Mouse (Mus musculus) lung, adult 2 months (tissue): ENCODE results near the gene Zscan20. TPM values are rescaled to one million over a fixed set of nuclear protein-coding genes. Genes with fewer than 3 reads are reported as not detected.
A peak's percentile ranks its signal among the peaks of the same experiment; 100 is the strongest.
"Not testable (repeated sequence)": the region's sequence is repeated elsewhere in the genome, so short reads cannot be mapped to it uniquely, and the experiment has no call there.

Experiments
- DNase-seq: peaks from one replicate; pipeline ENCODE4 v3.0.0; 2022
- H3K4me1 ChIP-seq: fragments of 200-500 bp; 2 replicates; pipeline ENCODE4 v1.6.1; 2011; ENCODE audit warnings: low read length; ENCODE audit not compliant: control insufficient read depth, insufficient read depth
- H3K4me3 ChIP-seq: fragments of 200-500 bp; replicated peaks from 2 replicates; pipeline ENCODE3; 2011; ENCODE audit warnings: low read depth, mild to moderate bottlenecking, control low read depth, low read length; ENCODE audit errors: extremely low read depth
- CTCF ChIP-seq: fragments of 200-500 bp; IDR thresholded peaks from 2 replicates; pipeline ENCODE4 v1.5.1; 2011; ENCODE audit warnings: mild to moderate bottlenecking, low read length, control low read depth; ENCODE audit not compliant: insufficient read depth
- POLR2A ChIP-seq: fragments of 200-500 bp; IDR thresholded peaks from 2 replicates; pipeline ENCODE4 v1.6.1; 2011; ENCODE audit warnings: low read depth, mild to moderate bottlenecking, control low read depth, low read length, borderline replicate concordance; ENCODE audit errors: extremely low read depth
- whole genome bisulfite sequencing: fragments of 180-500 bp; shearing (Covaris S2); methylation state at CpG from one replicate; pipeline ENCODE4 v1.1.7; 2018; 5-methylcytosine and 5-hydroxymethylcytosine counted together
- polyA plus RNA-seq: library from polyadenylated mRNA; depleted of rRNA; stranded (reverse); fragments of >200 nt; gene quantifications from 2 replicates; pipeline ENCODE4 v1.2.3, GENCODE M21; 2012; rRNA removed

The Zscan20 gene
- polyA plus RNA-seq, 1 experiment, result 2.5 TPM

- TF ChIP-seq CTCF, result no peak
- TF ChIP-seq POLR2A, result no peak
- 82% methylated on average over 5 of the region's 5 CpGs for WGBS
- no peaks in the 10 kb centered on the region for H3K4me1 ChIP-seq
- DNase-seq, result no peak
- no peak overlapping the region for H3K4me3 ChIP-seq
Measured at GRCm38 (mm10) chr4:128594062-128594461, 15.8 kb downstream of the Zscan20 start.

- no peak for DNase-seq
- Histone ChIP-seq H3K4me1 (no peaks in the 10 kb centered on the region), H3K4me3 (no peak overlapping the region)
- 86% methylated on average over 4 of the region's 4 CpGs for WGBS
- TF ChIP-seq POLR2A (no peak), CTCF (no peak)
Measured at GRCm38 (mm10) chr4:128593286-128593685, 16.6 kb downstream of the Zscan20 start.

GRCm38 (mm10) chr4:128579182-128579581 is 30.7 kb downstream of the Zscan20 start:
- WGBS, result 55% methylated on average over 4 of the region's 4 CpGs
- DNase-seq, result peak; percentile 37
- Histone ChIP-seq H3K4me3 (no peak overlapping the region), H3K4me1 (no peaks in the 10 kb centered on the region)
- TF ChIP-seq CTCF (peak; percentile 56), POLR2A (no peak)

- 37% methylated on average over 4 of the region's 4 CpGs for WGBS
- TF ChIP-seq POLR2A, result no peak
- TF ChIP-seq CTCF, result no peak
- peak; percentile 18 for DNase-seq
- no peaks in the 10 kb centered on the region for H3K4me1 ChIP-seq
- H3K4me3 ChIP-seq, result no peak overlapping the region
Measured at GRCm38 (mm10) chr4:128575811-128576210, 34.1 kb downstream of the Zscan20 start.

GRCm38 (mm10) chr4:128560327-128560726 is 49.6 kb downstream of the Zscan20 start:
- H3K4me1 ChIP-seq, result no peaks in the 10 kb centered on the region
- DNase-seq, result no peak
- TF ChIP-seq CTCF (no peak), POLR2A (no peak)
- 79% methylated on average over 3 of the region's 3 CpGs for WGBS
- H3K4me3 ChIP-seq, result no peak overlapping the region

GRCm38 (mm10) chr4:128554198-128554597 is 55.7 kb downstream of the Zscan20 start:
- DNase-seq, result no peak
- 95% methylated on average over 2 of the region's 2 CpGs for WGBS

GRCm38 (mm10) chr4:128550756-128551155 is 59.1 kb downstream of the Zscan20 start:
- WGBS, result 74% methylated on average over 6 of the region's 6 CpGs
- DNase-seq, result no peak
- Histone ChIP-seq H3K4me3 (no peak overlapping the region), H3K4me1 (no peaks in the 10 kb centered on the region)
- TF ChIP-seq POLR2A, result no peak
- no peak for TF ChIP-seq CTCF

More at GRCm38 (mm10) chr4:128554198-128554597, 55.7 kb downstream of the Zscan20 start:
- no peak overlapping the region for H3K4me3 ChIP-seq
- TF ChIP-seq POLR2A, result no peak
- no peak for TF ChIP-seq CTCF
- no peaks in the 10 kb centered on the region for H3K4me1 ChIP-seq

- H3K4me3 ChIP-seq, H3K4me1 ChIP-seq, DNase-seq: not testable (repeated sequence)
- 75% methylated on average over 2 of the region's 2 CpGs for WGBS
Measured at GRCm38 (mm10) chr4:128543956-128544486, 65.9 kb downstream of the Zscan20 start.

GRCm38 (mm10) chr4:128543378-128543777 is 66.5 kb downstream of the Zscan20 start:
- Histone ChIP-seq H3K4me1 (no peaks in the 10 kb centered on the region), H3K4me3 (no peak overlapping the region)
- 20% methylated on average over 2 of the region's 2 CpGs for WGBS
- TF ChIP-seq CTCF (0 out of 2 replicates have a peak, but pooled peaks have one; percentile 4), POLR2A (no peak)
- peak; percentile 11 for DNase-seq

Other genes starting within 250 kb of the Zscan20 start
- 1.4 and 1.8 TPM in 2 replicates for gene Tlr12, start 8.5 kb upstream of the Zscan20 start, polyA plus RNA-seq
- 125 and 126 TPM in 2 replicates for gene Phc2, start 44.6 kb upstream of the Zscan20 start, polyA plus RNA-seq
- gene A3galt2, start 145.3 kb upstream of the Zscan20 start, polyA plus RNA-seq, result 0.34 and 0.58 TPM in 2 replicates
- gene Zfp362, start 195.9 kb upstream of the Zscan20 start, polyA plus RNA-seq, result 43.8 and 48.8 TPM in 2 replicates